Mouse (Mus musculus): Measurements from ENCODE around the gene Anapc2.

The Anapc2 gene

GRCm38 (mm10) chr2:25305587-25306359 is 33.5 kb downstream of the Anapc2 start:
- DNase-seq, result no peak

GRCm38 (mm10) chr2:25310180-25310579 is 37.9 kb downstream of the Anapc2 start:
- DNase-seq, result peak; percentile 52

- DNase-seq, result peak; percentile 46
Measured at GRCm38 (mm10) chr2:25310969-25311368, 38.7 kb downstream of the Anapc2 start.

GRCm38 (mm10) chr2:25311491-25311891 is 39.2 kb downstream of the Anapc2 start:
- no peak for DNase-seq

GRCm38 (mm10) chr2:25318119-25318966 is 46.1 kb downstream of the Anapc2 start:
- peak; percentile 60 for DNase-seq

- peak; percentile 84 for DNase-seq
Measured at GRCm38 (mm10) chr2:25318971-25319773, 46.9 kb downstream of the Anapc2 start, which contains the start of gene Grin1. Gene Grin1 (minus strand): TSS chr2:25319187.

- no peak for DNase-seq
Measured at GRCm38 (mm10) chr2:25320084-25320483, 47.8 kb downstream of the Anapc2 start.

GRCm38 (mm10) chr2:25326036-25326435 is 53.8 kb downstream of the Anapc2 start:
- no peak for DNase-seq

- peak; percentile 54 for DNase-seq
Measured at GRCm38 (mm10) chr2:25328440-25328839, 56.2 kb downstream of the Anapc2 start.

- no peak for DNase-seq
Measured at GRCm38 (mm10) chr2:25331470-25331869, 59.2 kb downstream of the Anapc2 start.

- peak; percentile 99 for DNase-seq
Measured at GRCm38 (mm10) chr2:25332286-25333160, 60.2 kb downstream of the Anapc2 start, which contains the start of gene Man1b1. Gene Man1b1 (plus strand): TSS chr2:25332338.

- DNase-seq, result no peak
Measured at GRCm38 (mm10) chr2:25333569-25333968, 61.3 kb downstream of the Anapc2 start.
